Mouse (Mus musculus) midbrain, embryonic 15.5 days (tissue): ENCODE data around the gene Wdtc1. TPM values are rescaled to one million over a fixed set of nuclear protein-coding genes. Genes with fewer than 3 reads are reported as not detected.

Experiments
- ATAC-seq: fragments of 200-750 bp; cut with Nextera tagmentation; replicated peaks from 2 replicates; pipeline ENCODE4 v1.8.0; 2017; ENCODE audit warnings: moderate TSS enrichment
- H3K27ac ChIP-seq: fragments of 300-500 bp; sonication (generic); 2 replicates; pipeline ENCODE4 v1.5.1; 2015; ENCODE audit warnings: mild to moderate bottlenecking, inconsistent platforms
- H3K27me3 ChIP-seq: fragments of 300-500 bp; sonication (generic); replicated peaks from 2 replicates; pipeline ENCODE4 v1.6.1; 2015; ENCODE audit warnings: inconsistent platforms
- H3K36me3 ChIP-seq: fragments of 300-500 bp; sonication (generic); replicated peaks from 2 replicates; pipeline ENCODE4 v1.6.1; 2015; ENCODE audit warnings: inconsistent platforms
- H3K4me1 ChIP-seq: fragments of 300-500 bp; sonication (generic); 2 replicates; pipeline ENCODE4 v1.6.1; 2015; ENCODE audit warnings: inconsistent platforms
- H3K4me2 ChIP-seq: fragments of 300-500 bp; sonication (generic); 2 replicates; pipeline ENCODE4 v1.6.1; 2015; ENCODE audit warnings: inconsistent platforms, mild to moderate bottlenecking, moderate library complexity
- H3K4me3 ChIP-seq: fragments of 300-500 bp; sonication (generic); 2 replicates; pipeline ENCODE4 v1.5.1; 2015; ENCODE audit warnings: mild to moderate bottlenecking, inconsistent platforms
- H3K9ac ChIP-seq: fragments of 300-500 bp; sonication (generic); 2 replicates; pipeline ENCODE4 v1.6.1; 2015; ENCODE audit warnings: mild to moderate bottlenecking, inconsistent platforms
- H3K9me3 ChIP-seq: fragments of 300-500 bp; sonication (generic); 2 replicates; pipeline ENCODE4 v1.6.1; 2016; ENCODE audit warnings: inconsistent platforms
- WGBS: fragments of 180-500 bp; shearing (Covaris S2); methylation state at CpG from one replicate; pipeline ENCODE4 v1.1.7; 2015; ENCODE audit warnings: mixed read lengths; 5-methylcytosine and 5-hydroxymethylcytosine counted together
- polyA plus RNA-seq: library from polyadenylated mRNA; unstranded; fragments of >200 nt; fragmentation: Nextera tagmentation; extraction: Ambion mirVana; gene quantifications from 2 replicates; pipeline ENCODE4 v1.2.1, GENCODE M21; 2015

Gene Wdtc1
- polyA plus RNA-seq, 1 experiment from 2014 or later: 23.2 TPM

DNA sequence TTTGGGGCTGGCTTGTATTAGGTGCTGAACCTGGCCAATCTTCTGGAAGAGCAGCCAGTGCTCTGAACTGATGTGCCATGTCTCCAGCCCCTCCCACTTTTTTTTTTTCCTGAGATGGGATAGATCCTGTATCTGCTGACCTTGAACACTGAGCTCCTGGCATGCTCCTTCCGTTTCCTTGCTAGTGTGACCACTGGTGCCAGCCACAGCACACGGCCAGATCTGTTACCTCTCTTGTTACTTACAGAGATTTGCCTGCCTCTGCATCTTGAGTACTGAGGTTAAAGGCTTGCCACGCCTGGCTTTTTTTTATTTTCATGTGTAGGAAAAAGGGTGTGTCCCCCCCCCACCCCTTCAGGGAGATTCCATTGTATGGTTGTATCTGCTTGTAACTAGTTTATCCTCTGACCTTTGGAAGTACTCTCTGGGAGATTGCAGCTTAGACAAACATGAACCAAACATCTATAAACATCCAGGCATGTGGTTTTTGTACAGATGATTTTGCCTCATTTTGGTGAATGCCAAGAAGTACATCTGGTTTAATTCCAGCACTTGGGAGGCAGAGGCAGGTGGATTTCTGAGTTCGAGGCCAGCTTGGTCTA is 66.7 kb downstream of the Wdtc1 start:
- no peak for ATAC-seq
- H3K36me3 ChIP-seq: no peaks in the 10 kb centered on the region
- 89% methylated on average over 4 of the region's 4 CpGs for WGBS

DNA sequence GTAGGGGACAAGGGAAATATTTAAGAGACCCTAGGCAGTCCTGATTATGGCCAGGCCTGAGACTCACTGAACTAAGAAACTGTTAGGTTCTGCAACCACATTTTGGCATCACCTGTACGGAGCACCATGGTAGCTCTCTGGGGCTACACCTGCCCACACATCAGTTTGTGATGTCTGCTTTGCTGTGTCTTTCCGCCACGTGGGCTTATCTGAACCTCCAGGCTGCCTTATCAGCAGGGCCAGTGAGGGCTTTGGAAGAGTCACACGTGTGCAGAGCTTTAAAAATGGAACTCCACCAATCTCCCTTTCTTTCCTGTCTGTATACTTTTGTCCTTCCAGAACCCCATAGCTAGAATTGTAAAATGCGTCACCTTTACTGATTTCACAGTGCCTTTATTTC is 67.3 kb downstream of the Wdtc1 start:
- 81% methylated on average over 5 of the region's 5 CpGs for WGBS
- Histone ChIP-seq H3K4me1 (peaks cover 7% of the 10 kb centered on the region; the same call in 1 of the 2 replicates), H3K27me3 (no peaks in the 10 kb centered on the region), H3K9ac (no peak overlapping the region), H3K4me3 (no peak overlapping the region), H3K4me2 (no peak overlapping the region), H3K27ac (no peak overlapping the region), H3K9me3 (no peaks in the 10 kb centered on the region), H3K36me3 (no peaks in the 10 kb centered on the region)
- no peak for ATAC-seq

More for the DNA sequence above, 66.7 kb downstream of the Wdtc1 start:
- no peaks in the 10 kb centered on the region for H3K9me3 ChIP-seq
- no peak overlapping the region for H3K27ac ChIP-seq
- no peak overlapping the region for H3K4me3 ChIP-seq
- no peak overlapping the region for H3K4me2 ChIP-seq
- no peak overlapping the region for H3K9ac ChIP-seq
- no peaks in the 10 kb centered on the region for H3K27me3 ChIP-seq
- H3K4me1 ChIP-seq: peaks cover 7% of the 10 kb centered on the region; the same call in 1 of the 2 replicates

DNA sequence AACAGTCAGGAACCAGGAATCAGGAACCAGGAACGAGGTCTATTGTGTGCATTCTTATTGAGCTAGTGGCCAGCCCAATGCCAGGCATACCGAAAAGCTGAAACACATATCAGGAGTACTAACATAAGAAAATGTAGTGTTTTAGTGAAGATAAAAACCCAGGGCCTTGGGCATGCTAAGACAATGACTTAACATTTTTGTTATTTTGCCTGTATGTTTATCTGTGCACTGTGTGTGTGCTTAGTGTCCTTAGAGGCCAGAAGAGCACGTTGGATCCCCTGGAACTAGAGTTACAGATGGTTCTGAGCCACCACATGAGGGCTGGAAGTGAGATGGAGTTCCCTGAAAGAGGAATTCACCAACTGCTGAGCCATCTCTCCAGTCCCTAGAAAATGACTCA is 68.0 kb downstream of the Wdtc1 start:
- H3K4me1 ChIP-seq: peaks cover 7% of the 10 kb centered on the region; the same call in 1 of the 2 replicates
- no peak for ATAC-seq
- no peak overlapping the region for H3K27ac ChIP-seq

GRCm38 (mm10) chr4:133282656-133283055 is 70.6 kb downstream of the Wdtc1 start:
- Histone ChIP-seq H3K4me1 (peaks cover 12% of the 10 kb centered on the region; the same call in 1 of the 2 replicates), H3K9ac (no peak overlapping the region), H3K4me3 (no peak overlapping the region), H3K27me3 (no peaks in the 10 kb centered on the region), H3K4me2 (no peak overlapping the region), H3K9me3 (no peaks in the 10 kb centered on the region), H3K36me3 (no peaks in the 10 kb centered on the region), H3K27ac (0 out of 2 replicates have a peak overlapping the region, but pooled peaks have one; percentile 5)
- WGBS: 25% methylated on average over 4 of the region's 4 CpGs
- ATAC-seq: no peak

More for the DNA sequence above, 68.0 kb downstream of the Wdtc1 start:
- Histone ChIP-seq H3K4me2 (no peak overlapping the region), H3K27me3 (no peaks in the 10 kb centered on the region), H3K4me3 (no peak overlapping the region), H3K9ac (no peak overlapping the region), H3K36me3 (no peaks in the 10 kb centered on the region), H3K9me3 (no peaks in the 10 kb centered on the region)
- WGBS: 76% methylated on average over 3 of the region's 3 CpGs

DNA sequence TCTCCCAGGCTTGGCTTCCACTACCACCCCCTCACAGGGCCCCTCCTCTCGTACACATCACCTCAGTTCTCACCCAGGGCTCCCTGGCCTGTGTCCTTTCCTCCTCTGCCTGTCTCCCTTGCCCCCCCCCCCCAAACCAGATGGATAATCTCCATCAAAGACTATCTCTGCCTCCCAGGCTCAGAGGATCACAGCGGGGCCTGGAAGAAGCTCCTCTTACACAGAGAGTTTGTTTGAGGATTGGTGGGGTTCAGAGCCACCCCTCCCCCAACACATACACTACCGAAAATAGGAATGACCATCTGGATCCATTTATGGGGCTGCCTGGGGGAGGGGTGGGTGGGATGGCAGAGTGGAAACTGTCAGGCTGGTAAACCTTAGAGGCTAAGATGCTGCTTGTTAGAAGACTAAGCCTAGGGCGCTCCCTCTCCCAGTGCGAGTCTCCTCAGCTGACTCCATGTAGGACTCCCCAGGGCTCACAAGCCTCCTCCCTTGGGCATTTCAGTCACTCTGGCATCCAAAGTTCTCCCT is 71.3 kb downstream of the Wdtc1 start:
- Histone ChIP-seq H3K36me3 (no peaks in the 10 kb centered on the region), H3K9me3 (no peaks in the 10 kb centered on the region), H3K4me3 (no peak overlapping the region), H3K27me3 (no peaks in the 10 kb centered on the region), H3K27ac (peak overlapping the region; percentile 5), H3K9ac (no peak overlapping the region), H3K4me2 (no peak overlapping the region), H3K4me1 (peaks cover 12% of the 10 kb centered on the region; the same call in 1 of the 2 replicates)
- WGBS: 18% methylated on average over 5 of the region's 5 CpGs
- no peak for ATAC-seq

GRCm38 (mm10) chr4:133281513-133281912 is 71.8 kb downstream of the Wdtc1 start:
- no peak for ATAC-seq
- H3K4me3 ChIP-seq: no peak overlapping the region
- H3K9ac ChIP-seq: no peak overlapping the region
- H3K4me2 ChIP-seq: no peak overlapping the region
- peaks cover 15% of the 10 kb centered on the region for H3K4me1 ChIP-seq
- no peaks in the 10 kb centered on the region for H3K27me3 ChIP-seq
- no peaks in the 10 kb centered on the region for H3K9me3 ChIP-seq
- peak overlapping the region; percentile 5; the same call in 1 of the 2 replicates for H3K27ac ChIP-seq
- WGBS: 53% methylated on average over 7 of the region's 7 CpGs
- no peaks in the 10 kb centered on the region for H3K36me3 ChIP-seq

- Histone ChIP-seq H3K4me3 (peak overlapping the region; percentile 84), H3K27me3 (no peaks in the 10 kb centered on the region), H3K27ac (peak overlapping the region; percentile 90; the same call in 1 of the 2 replicates), H3K4me1 (peaks cover 32% of the 10 kb centered on the region), H3K9ac (no peak overlapping the region), H3K4me2 (peak overlapping the region; percentile 72), H3K36me3 (no peaks in the 10 kb centered on the region), H3K9me3 (no peaks in the 10 kb centered on the region)
- 89% methylated on average over 3 of the region's 3 CpGs for WGBS
- ATAC-seq: no peak
Measured at GRCm38 (mm10) chr4:133278482-133278881, 74.8 kb downstream of the Wdtc1 start.

GRCm38 (mm10) chr4:133278067-133278466 is 75.2 kb downstream of the Wdtc1 start:
- H3K9ac ChIP-seq: peak overlapping the region; percentile 88
- peak; percentile 53; the same call in 1 of the 2 replicates for ATAC-seq
- peak overlapping the region; percentile 90 for H3K27ac ChIP-seq
- H3K27me3 ChIP-seq: no peaks in the 10 kb centered on the region
- peak overlapping the region; percentile 72 for H3K4me2 ChIP-seq
- no peaks in the 10 kb centered on the region for H3K9me3 ChIP-seq
- peak overlapping the region; percentile 84 for H3K4me3 ChIP-seq
- no peaks in the 10 kb centered on the region for H3K36me3 ChIP-seq
- WGBS: 34% methylated on average over 6 of the region's 6 CpGs
- peaks cover 32% of the 10 kb centered on the region for H3K4me1 ChIP-seq

- no peaks in the 10 kb centered on the region for H3K9me3 ChIP-seq
- peak within 1 kb of the TSS; percentile 88 for H3K9ac ChIP-seq
- no peaks in the 10 kb centered on the region for H3K36me3 ChIP-seq
- H3K27me3 ChIP-seq: no peaks in the 10 kb centered on the region
- peaks cover 27% of the 10 kb centered on the region for H3K4me1 ChIP-seq
- under 1% methylated on average over 73 of the region's 73 CpGs for WGBS
- H3K4me2 ChIP-seq: peak within 1 kb of the TSS; percentile 72
- ATAC-seq: peak; percentile 93
- H3K27ac ChIP-seq: peak within 1 kb of the TSS; percentile 90
- peak within 1 kb of the TSS; percentile 84 for H3K4me3 ChIP-seq
Measured at GRCm38 (mm10) chr4:133277104-133278026, 75.9 kb downstream of the Wdtc1 start, which contains the start of gene Tmem222. Gene Tmem222 (minus strand): TSS chr4:133277792.

- Histone ChIP-seq H3K4me1 (peaks cover 11% of the 10 kb centered on the region), H3K4me3 (no peak overlapping the region), H3K4me2 (no peak overlapping the region), H3K9ac (no peak overlapping the region), H3K27ac (no peak overlapping the region), H3K9me3 (no peaks in the 10 kb centered on the region), H3K27me3 (no peaks in the 10 kb centered on the region), H3K36me3 (peaks cover 23% of the 10 kb centered on the region)
- WGBS: 84% methylated on average over 9 of the region's 9 CpGs
- ATAC-seq: no peak
Measured at GRCm38 (mm10) chr4:133270929-133271328, 82.4 kb downstream of the Wdtc1 start.

GRCm38 (mm10) chr4:133269596-133269995 is 83.7 kb downstream of the Wdtc1 start:
- Histone ChIP-seq H3K27ac (no peak overlapping the region), H3K4me1 (no peaks in the 10 kb centered on the region), H3K9me3 (no peaks in the 10 kb centered on the region), H3K9ac (no peak overlapping the region), H3K36me3 (peaks cover 36% of the 10 kb centered on the region), H3K4me2 (no peak overlapping the region), H3K4me3 (no peak overlapping the region), H3K27me3 (no peaks in the 10 kb centered on the region)
- no peak for ATAC-seq
- WGBS: 95% methylated on average over 3 of the region's 3 CpGs

- no peaks in the 10 kb centered on the region for H3K9me3 ChIP-seq
- H3K4me1 ChIP-seq: no peaks in the 10 kb centered on the region
- H3K36me3 ChIP-seq: peaks cover 40% of the 10 kb centered on the region
- WGBS: 89% methylated on average over 3 of the region's 3 CpGs
- no peak for ATAC-seq
- H3K9ac ChIP-seq: no peak overlapping the region
- H3K4me3 ChIP-seq: no peak overlapping the region
- H3K4me2 ChIP-seq: no peak overlapping the region
- no peak overlapping the region for H3K27ac ChIP-seq
- no peaks in the 10 kb centered on the region for H3K27me3 ChIP-seq
Measured at GRCm38 (mm10) chr4:133268931-133269330, 84.3 kb downstream of the Wdtc1 start.
